Mouse (Mus musculus): Measurements from ENCODE around the gene Fcgr4. TPM values are rescaled to one million over a fixed set of nuclear protein-coding genes. Genes with fewer than 3 reads are reported as not detected.

Gene Fcgr4
- polyA plus RNA-seq, 1 experiment from 2014 or later: 0.22 TPM

DNA sequence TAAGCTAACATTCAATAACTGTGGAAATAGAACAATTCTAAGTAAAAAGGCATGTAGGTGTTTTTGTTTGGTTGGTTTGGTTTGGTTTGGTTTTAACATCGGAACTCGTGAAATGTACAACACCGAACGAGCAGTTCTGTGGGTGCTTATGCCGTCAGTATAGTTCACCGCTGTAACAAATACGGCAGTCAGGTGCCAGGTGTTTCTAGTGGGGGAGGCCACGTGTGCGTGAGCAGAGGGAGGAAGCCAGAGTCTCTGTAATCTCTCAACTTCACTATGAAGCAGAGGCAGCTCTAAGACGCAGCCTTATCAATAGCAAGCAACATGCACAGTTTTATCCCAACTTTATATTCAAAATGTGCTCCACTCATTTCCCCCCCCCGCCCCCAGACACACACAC, 16.9 kb downstream of the Fcgr4 start:
- WGBS: 53% methylated on average over 11 of the region's 11 CpGs
- ATAC-seq (replicated peaks; ENCODE audit: insufficient number of reproducible peaks, low FRiP score, low TSS enrichment, low read depth) (no peak), DNase-seq (ENCODE audit: low spot score) (no peak)
- H3K9me3 ChIP-seq (replicated peaks; ENCODE audit: control insufficient read depth, low read length): no peaks in the 10 kb centered on the region
- no peak overlapping the region for H3K4me2 ChIP-seq (ENCODE audit: low read depth, low read length)
- no peak overlapping the region for H3K27ac ChIP-seq (replicated peaks; ENCODE audit: low read depth, low read length)
- H3K9ac ChIP-seq (replicated peaks; ENCODE audit: low read length): no peak overlapping the region
- H3K4me1 ChIP-seq (ENCODE audit: control insufficient read depth, insufficient read depth, low read length): no peaks in the 10 kb centered on the region
- H3K36me3 ChIP-seq (replicated peaks; ENCODE audit: control insufficient read depth, insufficient read depth, low read depth, low read length): no peaks in the 10 kb centered on the region
- no peak overlapping the region for H3K4me3 ChIP-seq (ENCODE audit: low read depth, low read length)
- H3K27me3 ChIP-seq (ENCODE audit: control insufficient read depth, insufficient read depth, low read length): peaks cover 8% of the 10 kb centered on the region

DNA sequence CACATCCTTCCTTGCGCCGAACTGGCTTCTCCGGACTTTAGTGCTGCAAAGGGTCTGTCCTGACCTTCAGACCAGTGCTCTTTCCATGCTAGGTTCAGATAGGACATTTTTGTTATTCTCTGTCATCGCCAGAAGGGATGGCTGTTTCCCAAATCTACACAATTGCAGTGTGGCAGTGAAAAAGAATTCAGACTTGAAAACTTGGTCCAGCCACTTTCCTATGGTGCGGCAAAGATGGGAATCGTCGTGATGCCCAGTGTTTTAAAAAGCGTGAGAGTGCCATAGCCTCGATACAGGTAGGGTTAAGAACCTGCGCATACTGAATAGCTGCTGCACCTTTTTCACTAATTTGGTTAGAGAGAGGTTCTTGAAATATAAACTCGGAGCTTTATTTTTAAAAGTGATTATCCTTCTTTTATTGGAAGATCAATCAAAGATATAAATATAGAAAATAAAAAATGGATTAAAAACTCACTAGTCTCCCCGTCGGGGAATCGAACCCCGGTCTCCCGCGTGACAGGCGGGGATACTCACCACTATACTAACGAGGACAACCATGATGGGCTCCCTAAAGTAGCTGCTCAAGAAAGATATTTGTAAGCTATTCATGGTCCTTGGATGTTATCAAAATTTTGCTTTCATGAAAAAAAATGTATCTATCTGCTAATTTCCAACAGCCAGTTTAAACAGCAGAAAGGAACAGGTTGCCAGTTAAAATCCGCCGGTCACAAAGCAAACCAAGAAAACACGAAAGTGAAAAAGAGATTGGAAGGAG, 18.0 kb downstream of the Fcgr4 start:
- no peak overlapping the region for H3K27ac ChIP-seq (replicated peaks; ENCODE audit: low read depth, low read length)
- no peaks in the 10 kb centered on the region for H3K9me3 ChIP-seq (replicated peaks; ENCODE audit: control insufficient read depth, low read length)
- no peak for ATAC-seq (replicated peaks; ENCODE audit: insufficient number of reproducible peaks, low FRiP score, low TSS enrichment, low read depth)
- no peak overlapping the region for H3K9ac ChIP-seq (replicated peaks; ENCODE audit: low read length)
- peak overlapping the region; percentile 48 for H3K4me2 ChIP-seq (ENCODE audit: low read depth, low read length)
- H3K4me1 ChIP-seq (ENCODE audit: control insufficient read depth, insufficient read depth, low read length): no peaks in the 10 kb centered on the region
- peaks cover 6% of the 10 kb centered on the region for H3K27me3 ChIP-seq (ENCODE audit: control insufficient read depth, insufficient read depth, low read length)
- no peaks in the 10 kb centered on the region for H3K36me3 ChIP-seq (replicated peaks; ENCODE audit: control insufficient read depth, insufficient read depth, low read depth, low read length)
- peak overlapping the region; percentile 25 for H3K4me3 ChIP-seq (ENCODE audit: low read depth, low read length)
- DNase-seq (ENCODE audit: low spot score): peak; percentile 90
- 2% methylated on average over 22 of the region's 22 CpGs for WGBS

DNA sequence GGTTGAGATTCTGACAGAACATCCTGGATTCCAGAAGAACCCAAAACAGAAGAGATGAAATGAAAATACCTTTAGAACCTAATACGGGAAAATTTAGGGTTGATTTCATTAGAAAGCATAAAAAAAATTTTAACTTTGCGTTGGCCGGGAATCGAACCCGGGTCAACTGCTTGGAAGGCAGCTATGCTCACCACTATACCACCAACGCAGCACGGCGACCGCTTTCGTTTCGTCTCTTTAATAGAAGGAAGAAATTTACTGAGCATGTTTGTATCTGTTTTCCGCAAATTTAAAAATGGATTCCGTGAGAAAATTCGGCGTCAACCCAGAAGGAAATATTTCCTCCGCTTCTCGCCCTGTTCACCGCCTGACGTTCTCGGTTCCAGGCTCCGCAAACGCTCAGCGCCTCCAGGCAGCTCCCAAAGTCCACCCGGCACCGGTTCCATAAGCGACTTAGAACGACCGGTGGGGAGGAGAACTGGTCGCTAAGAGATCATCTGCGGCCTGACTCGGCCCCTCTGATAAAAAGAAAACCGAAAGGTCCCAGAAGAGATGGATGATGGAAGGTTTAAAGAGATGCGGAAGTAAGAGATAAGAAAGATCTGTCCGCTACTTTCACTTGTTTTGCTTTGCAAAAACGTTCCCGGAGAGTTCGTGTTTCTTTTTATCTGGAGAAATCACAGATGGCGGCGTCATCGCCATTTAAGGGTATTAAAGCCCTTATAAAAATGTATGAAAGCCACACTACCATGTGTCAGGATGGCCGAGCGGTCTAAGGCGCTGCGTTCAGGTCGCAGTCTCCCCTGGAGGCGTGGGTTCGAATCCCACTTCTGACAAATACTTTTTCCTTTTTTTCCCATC, 19.4 kb downstream of the Fcgr4 start:
- WGBS: under 1% methylated on average over 47 of the region's 47 CpGs
- 0 out of 2 replicates have a peak overlapping the region, but pooled peaks have one; percentile 38 for H3K27ac ChIP-seq (replicated peaks; ENCODE audit: low read depth, low read length)
- no peaks in the 10 kb centered on the region for H3K4me1 ChIP-seq (ENCODE audit: control insufficient read depth, insufficient read depth, low read length)

DNA sequence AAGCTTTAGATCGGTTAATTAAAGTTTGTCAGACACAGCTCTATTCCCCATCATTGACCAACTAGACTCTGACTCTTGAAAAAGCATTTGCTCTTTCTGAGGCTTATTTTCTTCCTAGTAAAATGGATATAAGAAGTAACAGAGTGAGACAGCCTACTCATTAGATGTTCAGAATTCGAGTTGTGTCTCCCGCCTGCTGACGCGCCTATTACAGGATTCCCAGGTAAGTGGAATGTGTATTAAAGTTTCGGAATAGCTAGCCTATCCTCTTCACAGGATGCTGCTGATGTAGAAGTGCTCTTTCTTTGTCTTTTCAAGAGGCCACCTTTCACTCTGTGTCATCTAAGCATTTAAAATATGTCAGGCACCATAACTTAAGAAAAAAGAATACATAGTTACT, 20.4 kb downstream of the Fcgr4 start:
- no peak overlapping the region for H3K4me2 ChIP-seq (ENCODE audit: low read depth, low read length)
- DNase-seq (ENCODE audit: low spot score) (no peak), ATAC-seq (replicated peaks; ENCODE audit: insufficient number of reproducible peaks, low FRiP score, low TSS enrichment, low read depth) (no peak)
- no peaks in the 10 kb centered on the region for H3K36me3 ChIP-seq (replicated peaks; ENCODE audit: control insufficient read depth, insufficient read depth, low read depth, low read length)
- no peaks in the 10 kb centered on the region for H3K9me3 ChIP-seq (replicated peaks; ENCODE audit: control insufficient read depth, low read length)
- no peak overlapping the region for H3K9ac ChIP-seq (replicated peaks; ENCODE audit: low read length)
- no peak overlapping the region for H3K27ac ChIP-seq (replicated peaks; ENCODE audit: low read depth, low read length)
- peaks cover 2% of the 10 kb centered on the region for H3K27me3 ChIP-seq (ENCODE audit: control insufficient read depth, insufficient read depth, low read length)
- H3K4me3 ChIP-seq (ENCODE audit: low read depth, low read length): no peak overlapping the region
- WGBS: 72% methylated on average over 6 of the region's 6 CpGs
- H3K4me1 ChIP-seq (ENCODE audit: control insufficient read depth, insufficient read depth, low read length): no peaks in the 10 kb centered on the region

More for the DNA sequence above, 19.4 kb downstream of the Fcgr4 start:
- H3K27me3 ChIP-seq (ENCODE audit: control insufficient read depth, insufficient read depth, low read length): peaks cover 2% of the 10 kb centered on the region
- peak; percentile 89 for DNase-seq (ENCODE audit: low spot score)
- no peaks in the 10 kb centered on the region for H3K9me3 ChIP-seq (replicated peaks; ENCODE audit: control insufficient read depth, low read length)
- H3K4me2 ChIP-seq (ENCODE audit: low read depth, low read length): peak overlapping the region; percentile 39; the same call in 1 of the 2 replicates
- ATAC-seq (replicated peaks; ENCODE audit: insufficient number of reproducible peaks, low FRiP score, low TSS enrichment, low read depth): peak; percentile 72
- H3K9ac ChIP-seq (replicated peaks; ENCODE audit: low read length): peak overlapping the region; percentile 57
- H3K36me3 ChIP-seq (replicated peaks; ENCODE audit: control insufficient read depth, insufficient read depth, low read depth, low read length): no peaks in the 10 kb centered on the region
- H3K4me3 ChIP-seq (ENCODE audit: low read depth, low read length): peak overlapping the region; percentile 65

DNA sequence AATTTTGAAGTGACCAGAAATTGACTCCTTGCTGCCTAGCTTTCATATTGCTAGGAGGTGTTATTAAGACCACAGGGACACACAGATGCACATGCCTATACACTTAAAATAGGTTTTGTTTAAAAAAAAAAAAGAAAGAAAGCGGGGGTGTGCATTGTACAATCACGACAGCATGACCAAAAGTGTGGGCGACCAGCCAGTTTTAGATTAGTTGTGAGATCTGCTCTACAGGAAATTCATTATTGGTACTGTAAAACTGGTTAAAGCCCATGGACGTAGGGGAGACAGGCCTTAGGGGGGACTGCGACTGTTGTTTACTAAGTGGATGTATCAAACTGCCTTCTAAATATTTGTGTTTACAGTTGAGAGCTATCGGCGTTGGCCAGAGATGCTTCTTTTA, 21.2 kb downstream of the Fcgr4 start:
- no peak for DNase-seq (ENCODE audit: low spot score)
- no peaks in the 10 kb centered on the region for H3K36me3 ChIP-seq (replicated peaks; ENCODE audit: control insufficient read depth, insufficient read depth, low read depth, low read length)
- ATAC-seq (replicated peaks; ENCODE audit: insufficient number of reproducible peaks, low FRiP score, low TSS enrichment, low read depth): no peak
- no peaks in the 10 kb centered on the region for H3K4me1 ChIP-seq (ENCODE audit: control insufficient read depth, insufficient read depth, low read length)
- H3K27me3 ChIP-seq (ENCODE audit: control insufficient read depth, insufficient read depth, low read length): peaks cover 2% of the 10 kb centered on the region; the same call in 1 of the 2 replicates
- H3K4me2 ChIP-seq (ENCODE audit: low read depth, low read length): no peak overlapping the region
- no peak overlapping the region for H3K27ac ChIP-seq (replicated peaks; ENCODE audit: low read depth, low read length)
- WGBS: 87% methylated on average over 7 of the region's 7 CpGs
- H3K9ac ChIP-seq (replicated peaks; ENCODE audit: low read length): no peak overlapping the region
- no peak overlapping the region for H3K4me3 ChIP-seq (ENCODE audit: low read depth, low read length)
- H3K9me3 ChIP-seq (replicated peaks; ENCODE audit: control insufficient read depth, low read length): no peaks in the 10 kb centered on the region

DNA sequence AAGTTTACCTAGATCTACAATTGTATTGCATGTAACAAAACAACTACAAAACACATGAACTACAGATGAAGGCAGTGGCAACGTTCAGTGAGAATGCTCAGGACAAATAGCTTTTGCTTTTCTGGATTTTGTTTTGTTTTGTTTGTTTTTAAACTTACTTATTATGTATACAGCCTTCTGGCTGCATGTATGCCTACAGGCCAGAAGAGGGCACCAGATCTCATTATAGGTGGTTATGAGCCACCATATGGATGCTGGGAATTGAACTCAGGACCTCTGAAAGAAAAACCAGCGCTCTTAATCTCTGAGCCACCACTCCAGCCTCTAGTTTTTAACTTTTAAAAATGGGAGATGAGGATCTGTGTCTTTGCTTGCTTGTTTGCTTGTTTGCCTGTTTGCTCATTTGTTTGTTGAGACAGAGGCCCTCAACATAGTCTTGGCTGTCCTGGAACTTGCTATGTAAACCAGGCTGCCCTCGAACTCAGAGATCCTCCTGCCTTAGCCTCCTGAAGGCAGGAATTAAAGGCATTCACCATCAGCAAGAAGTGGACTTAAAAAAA, 25.0 kb downstream of the Fcgr4 start:
- no peak overlapping the region for H3K9ac ChIP-seq (replicated peaks; ENCODE audit: low read length)
- H3K36me3 ChIP-seq (replicated peaks; ENCODE audit: control insufficient read depth, insufficient read depth, low read depth, low read length): no peaks in the 10 kb centered on the region
- H3K4me2 ChIP-seq (ENCODE audit: low read depth, low read length): peak overlapping the region; percentile 31
- no peak overlapping the region for H3K27ac ChIP-seq (replicated peaks; ENCODE audit: low read depth, low read length)
- no peaks in the 10 kb centered on the region for H3K9me3 ChIP-seq (replicated peaks; ENCODE audit: control insufficient read depth, low read length)
- no peaks in the 10 kb centered on the region for H3K4me1 ChIP-seq (ENCODE audit: control insufficient read depth, insufficient read depth, low read length)
- no peaks in the 10 kb centered on the region for H3K27me3 ChIP-seq (ENCODE audit: control insufficient read depth, insufficient read depth, low read length)
- no peak for ATAC-seq (replicated peaks; ENCODE audit: insufficient number of reproducible peaks, low FRiP score, low TSS enrichment, low read depth)
- peak overlapping the region; percentile 48 for H3K4me3 ChIP-seq (ENCODE audit: low read depth, low read length)
- 74% methylated on average over 3 of the region's 3 CpGs for WGBS
- DNase-seq (ENCODE audit: low spot score): no peak

DNA sequence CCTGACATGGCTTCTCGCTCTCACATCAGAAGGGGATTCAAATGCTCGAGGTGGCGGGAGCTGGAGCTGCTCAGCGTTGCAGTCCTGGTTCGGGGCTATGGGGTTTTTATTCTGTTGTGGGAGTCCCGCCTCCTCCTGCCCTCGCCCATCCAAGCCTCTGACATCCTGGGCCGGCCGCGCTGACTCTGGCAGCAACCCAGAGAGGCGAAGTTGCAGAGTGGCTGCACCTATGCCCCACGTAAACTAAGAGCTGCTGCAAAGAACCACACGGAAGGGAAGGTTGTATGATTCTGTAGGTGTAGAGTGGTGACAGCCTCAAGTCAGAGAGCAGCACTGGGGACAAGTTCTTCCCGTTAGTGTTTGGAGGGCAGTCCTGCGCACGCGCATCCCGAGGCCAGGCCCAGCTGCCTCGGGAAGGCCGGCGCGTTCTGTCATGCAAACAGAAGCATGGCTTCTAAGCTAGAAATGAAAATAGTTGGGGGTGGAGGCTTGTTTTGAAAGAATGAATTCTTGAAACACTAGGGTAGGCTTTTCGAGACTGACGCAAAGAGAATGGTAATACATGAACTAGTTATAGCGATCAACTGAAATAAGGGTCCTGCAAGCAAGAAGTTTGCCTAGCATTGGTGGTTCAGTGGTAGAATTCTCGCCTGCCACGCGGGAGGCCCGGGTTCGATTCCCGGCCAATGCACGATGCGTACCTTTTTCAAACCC, 25.8 kb downstream of the Fcgr4 start:
- ATAC-seq (replicated peaks; ENCODE audit: insufficient number of reproducible peaks, low FRiP score, low TSS enrichment, low read depth) (peak; percentile 88), DNase-seq (ENCODE audit: low spot score) (peak; percentile 95)
- 0 out of 2 replicates have a peak overlapping the region, but pooled peaks have one; percentile 29 for H3K9ac ChIP-seq (replicated peaks; ENCODE audit: low read length)
- peak overlapping the region; percentile 31 for H3K4me2 ChIP-seq (ENCODE audit: low read depth, low read length)
- under 1% methylated on average over 33 of the region's 33 CpGs for WGBS
- H3K27me3 ChIP-seq (ENCODE audit: control insufficient read depth, insufficient read depth, low read length): no peaks in the 10 kb centered on the region
- H3K9me3 ChIP-seq (replicated peaks; ENCODE audit: control insufficient read depth, low read length): no peaks in the 10 kb centered on the region
- H3K4me3 ChIP-seq (ENCODE audit: low read depth, low read length): peak overlapping the region; percentile 48
- H3K4me1 ChIP-seq (ENCODE audit: control insufficient read depth, insufficient read depth, low read length): no peaks in the 10 kb centered on the region
- no peaks in the 10 kb centered on the region for H3K36me3 ChIP-seq (replicated peaks; ENCODE audit: control insufficient read depth, insufficient read depth, low read depth, low read length)
- H3K27ac ChIP-seq (replicated peaks; ENCODE audit: low read depth, low read length): no peak overlapping the region

All from embryonic facial prominence, embryonic 11.5 days (tissue).